Mouse (Mus musculus) adrenal gland, adult 8-10 months (tissue): ENCODE data around the gene Fam221b. TPM values are rescaled to one million over a fixed set of nuclear protein-coding genes. Genes with fewer than 3 reads are reported as not detected.

ENCODE experiments used
- DNase-seq: peaks from one replicate; pipeline ENCODE4 v3.0.0; 2022
- microRNA-seq, 2 experiments: library from miRNA; unstranded; fragments of <30 nt; microRNA quantifications; one replicate each; pipeline ENCODE4 v1.2.0; 2022
- total RNA-seq, 4 experiments: library from RNA; stranded (reverse); gene quantifications; 2 replicates each; pipeline ENCODE4 v1.2.4; 2022

The Fam221b gene
- total RNA-seq, 4 experiments from 2014 or later, result 0.14 to 0.67 (median 0.41) TPM

DNA sequence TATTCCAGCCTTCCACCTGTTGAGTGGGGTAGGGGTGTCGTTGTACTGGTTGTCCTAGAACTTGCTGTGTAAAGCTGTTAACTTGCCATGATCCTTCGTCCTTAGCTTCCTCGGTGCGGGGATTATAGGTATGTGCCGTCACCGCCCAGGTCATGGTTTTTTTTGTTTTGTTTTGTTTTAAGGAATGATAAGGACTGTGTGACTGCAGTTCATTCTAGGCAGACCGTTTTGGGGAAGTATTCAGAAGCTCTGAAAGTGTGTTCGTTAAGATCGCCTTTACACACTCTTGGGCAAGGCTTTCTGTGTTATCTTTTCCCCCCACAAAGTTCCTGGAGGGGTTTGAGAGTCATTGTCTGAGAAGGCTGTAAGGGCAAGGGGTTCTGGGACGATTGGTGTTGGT is 56.4 kb downstream of the Fam221b start:
- DNase-seq, result no peak

Small RNA genes within 50 kb of the gene (microRNA-seq; reads per million reads assigned to microRNA genes)
- 0.18 to 0.34 reads per million in 2 experiments for gene Gm25262

Other genes starting within 250 kb of the Fam221b start
- gene Fam166b, start 240.0 kb downstream of the Fam221b start, total RNA-seq, result not detected
- gene Tesk1, start 227.2 kb downstream of the Fam221b start, total RNA-seq, result 10 to 100 TPM; 55.1 to 64.9 (median 59.3) TPM
- 1 to 10 TPM; 1.6 to 5.6 (median 4.9) TPM for gene Cd72, start 214.5 kb downstream of the Fam221b start, total RNA-seq
- gene Sit1, start 185.4 kb downstream of the Fam221b start, total RNA-seq, result under 1 TPM in 1 of 4 experiments, not detected in 3; 0.48 TPM
- 10 to 100 TPM; 60.5 to 81.9 (median 64.0) TPM for gene Ccdc107, start 176.2 kb downstream of the Fam221b start, total RNA-seq
- gene Arhgef39, start 169.4 kb downstream of the Fam221b start, total RNA-seq, result 1 to 10 TPM in 2 of 4 experiments, under 1 TPM in 2; 0.73 to 2.0 (median 1.2) TPM
- under 1 TPM in 3 of 4 experiments, not detected in 1; 0.32 to 0.68 (median 0.56) TPM for gene Car9, start 162.2 kb downstream of the Fam221b start, total RNA-seq
- gene Tpm2, start 145.4 kb downstream of the Fam221b start, total RNA-seq, result 10 to 100 TPM; 32.3 to 89.4 (median 52.6) TPM
- 100 to 1,000 TPM; 141 to 201 (median 150) TPM for gene Creb3, start 106.8 kb downstream of the Fam221b start, total RNA-seq
- 100 to 1,000 TPM; 249 to 319 (median 289) TPM for gene Tln1, start 106.5 kb downstream of the Fam221b start, total RNA-seq
- gene Rgp1, start 90.4 kb downstream of the Fam221b start, total RNA-seq, result 10 to 100 TPM; 41.0 to 66.1 (median 56.9) TPM
- 10 to 100 TPM; 11.1 to 19.1 (median 15.7) TPM for gene Gba2, start 90.3 kb downstream of the Fam221b start, total RNA-seq
- gene Msmp, start 84.7 kb downstream of the Fam221b start, total RNA-seq, result 1 to 10 TPM; 2.0 to 2.7 (median 2.4) TPM
- 10 to 100 TPM; 29.6 to 78.6 (median 54.0) TPM for gene Npr2, start 37.2 kb downstream of the Fam221b start, total RNA-seq
- gene Spag8, start 15.6 kb downstream of the Fam221b start, total RNA-seq, result 1 to 10 TPM in 3 of 4 experiments, under 1 TPM in 1; 0.58 to 2.3 (median 1.4) TPM
- gene Hint2, start 12.7 kb downstream of the Fam221b start, total RNA-seq, result 100 to 1,000 TPM in 1 of 4 experiments, 10 to 100 TPM in 3; 80.8 to 112 (median 97.8) TPM
- gene Tmem8b, start 174 bp downstream of the Fam221b start, total RNA-seq, result 10 to 100 TPM in 2 of 4 experiments, 1 to 10 TPM in 2; 6.0 to 10.9 (median 8.3) TPM
- not detected for gene Olfr70, start 31.7 kb upstream of the Fam221b start, total RNA-seq
- not detected for gene Olfr71, start 41.1 kb upstream of the Fam221b start, total RNA-seq
- 1 to 10 TPM; 1.4 to 4.8 (median 2.6) TPM for gene Hrct1, start 58.0 kb upstream of the Fam221b start, total RNA-seq
- gene Spaar, start 60.9 kb upstream of the Fam221b start, total RNA-seq, result 1 to 10 TPM; 1.6 to 2.3 (median 1.9) TPM
- gene Olfr159, start 101.9 kb upstream of the Fam221b start, total RNA-seq, result not detected
- not detected for gene Olfr156, start 154.8 kb upstream of the Fam221b start, total RNA-seq
- gene Olfr157, start 171.1 kb upstream of the Fam221b start, total RNA-seq, result not detected
- gene Olfr155, start 182.4 kb upstream of the Fam221b start, total RNA-seq, result not detected
- 10 to 100 TPM; 21.6 to 45.0 (median 32.0) TPM for gene Reck, start 206.4 kb upstream of the Fam221b start, total RNA-seq